Mouse (Mus musculus): Measurements from ENCODE around the gene Maats1. TPM values are rescaled to one million over a fixed set of nuclear protein-coding genes. Genes with fewer than 3 reads are reported as not detected.
A peak's percentile ranks its signal among the peaks of the same experiment; 100 is the strongest.

The Maats1 gene
- polyA plus RNA-seq, 2 experiments from 2014 or later: 0.61 TPM; not detected in 1

- ATAC-seq: no peak
These were observed 28.9 kb upstream of the Maats1 start for GRCm38 (mm10) chr16:38370633-38371374.

GRCm38 (mm10) chr16:38369992-38370484, 28.1 kb upstream of the Maats1 start:
- no peak for ATAC-seq

DNA sequence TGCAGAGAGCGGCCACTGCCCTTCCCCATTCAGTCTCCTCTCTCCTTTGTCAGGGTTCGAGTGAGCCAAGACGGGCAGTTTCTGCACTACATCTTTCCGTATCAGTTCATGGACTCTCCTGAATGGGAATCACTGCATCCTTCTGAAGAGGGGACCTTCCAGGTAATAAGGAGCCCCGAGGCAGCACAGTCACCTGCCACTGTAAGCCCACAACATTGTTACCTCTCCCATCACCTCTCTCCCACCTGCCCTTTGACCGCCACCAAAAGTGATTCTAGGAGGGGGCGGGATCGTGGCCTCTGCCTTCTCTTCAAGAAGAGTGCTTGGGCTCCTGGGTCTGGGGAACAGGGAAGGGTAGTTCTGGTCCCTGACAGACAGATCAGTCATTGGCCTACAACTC, 27.5 kb upstream of the Maats1 start:
- no peak for ATAC-seq

GRCm38 (mm10) chr16:38369000-38369399, 27.1 kb upstream of the Maats1 start:
- ATAC-seq: no peak

GRCm38 (mm10) chr16:38368336-38368735, 26.4 kb upstream of the Maats1 start:
- ATAC-seq: no peak

GRCm38 (mm10) chr16:38366231-38366630, 24.3 kb upstream of the Maats1 start:
- no peak for ATAC-seq

DNA sequence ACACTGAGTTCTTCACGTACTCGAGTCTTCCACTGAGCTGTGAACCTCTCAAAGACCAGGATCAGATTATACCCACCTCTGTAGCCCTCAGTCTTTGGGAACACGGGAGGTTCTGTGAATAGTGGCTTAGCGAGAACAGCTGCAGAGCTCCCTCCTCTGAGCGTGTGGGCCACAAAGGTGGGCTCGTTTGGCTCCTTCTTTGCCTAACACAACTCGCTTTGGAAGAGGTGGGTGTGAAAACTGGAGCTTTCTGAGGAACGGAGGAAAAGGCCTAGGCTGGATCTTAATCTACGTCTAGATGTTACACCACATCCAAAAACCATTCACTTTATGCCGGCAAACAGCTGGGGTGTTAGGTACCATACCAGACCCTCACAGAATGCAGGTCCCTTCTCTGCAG, 23.4 kb upstream of the Maats1 start:
- no peak for ATAC-seq

DNA sequence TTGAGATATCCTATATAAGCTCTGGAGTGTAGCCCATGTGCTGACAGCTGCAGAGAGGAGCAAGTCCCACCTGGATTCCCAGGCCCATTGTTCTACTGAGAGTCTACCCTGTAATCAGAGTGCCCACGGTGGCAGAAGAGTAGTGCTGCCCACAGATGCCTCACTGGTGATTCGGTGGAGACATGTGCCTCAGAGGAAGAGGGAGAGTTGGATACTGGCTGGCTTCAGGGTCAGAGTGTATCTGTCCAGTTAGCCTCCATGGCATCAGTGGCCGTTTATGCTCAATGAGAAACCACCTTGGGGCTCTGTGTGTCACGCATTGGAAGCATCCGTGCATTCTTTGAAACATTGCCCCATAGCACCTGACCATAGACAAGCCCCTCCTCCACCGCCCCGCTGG, 21.7 kb upstream of the Maats1 start:
- ATAC-seq: no peak

DNA sequence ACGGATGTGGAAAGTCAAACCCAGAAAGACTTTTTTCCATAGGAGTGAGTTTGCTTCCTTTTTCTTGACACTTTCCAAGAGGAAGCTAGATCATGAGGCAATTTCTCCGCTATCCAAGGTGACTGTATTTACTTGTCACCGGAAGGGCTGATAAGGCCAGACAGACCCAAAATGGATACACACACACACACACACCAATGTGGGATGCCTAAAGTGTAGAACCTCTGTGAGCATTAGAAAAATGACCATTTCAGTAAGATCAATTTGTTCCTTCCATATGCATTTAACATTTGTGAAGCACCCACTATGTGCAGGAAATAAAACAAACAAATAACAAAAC, 21.3 kb upstream of the Maats1 start:
- ATAC-seq: no peak

- ATAC-seq: no peak
These were observed 20.7 kb upstream of the Maats1 start for GRCm38 (mm10) chr16:38362493-38363255.

DNA sequence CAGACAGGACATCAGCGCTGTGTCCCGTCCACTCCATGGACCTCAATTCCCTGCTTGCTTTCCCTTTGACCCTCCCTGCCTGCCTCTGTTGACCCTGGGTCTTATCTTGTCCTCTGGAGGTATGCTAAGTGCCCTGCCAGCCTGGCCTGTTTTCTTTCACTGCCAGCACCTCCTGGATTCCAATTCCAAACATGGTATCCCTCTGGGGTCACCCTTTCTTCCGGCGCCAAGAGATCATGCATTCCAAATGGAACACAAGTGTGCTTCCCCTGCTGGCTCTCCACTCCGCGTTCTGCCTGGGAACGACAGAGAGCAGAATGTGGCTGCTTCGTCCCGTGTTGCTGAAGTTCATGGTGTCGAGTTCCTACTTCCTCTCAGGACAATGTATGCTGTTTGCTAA, 20.0 kb upstream of the Maats1 start, which contains the start of gene Popdc2:
TSS of gene Popdc2 (plus strand) at position 277 of the 400 bp plus-strand sequence.
- no peak for ATAC-seq

DNA sequence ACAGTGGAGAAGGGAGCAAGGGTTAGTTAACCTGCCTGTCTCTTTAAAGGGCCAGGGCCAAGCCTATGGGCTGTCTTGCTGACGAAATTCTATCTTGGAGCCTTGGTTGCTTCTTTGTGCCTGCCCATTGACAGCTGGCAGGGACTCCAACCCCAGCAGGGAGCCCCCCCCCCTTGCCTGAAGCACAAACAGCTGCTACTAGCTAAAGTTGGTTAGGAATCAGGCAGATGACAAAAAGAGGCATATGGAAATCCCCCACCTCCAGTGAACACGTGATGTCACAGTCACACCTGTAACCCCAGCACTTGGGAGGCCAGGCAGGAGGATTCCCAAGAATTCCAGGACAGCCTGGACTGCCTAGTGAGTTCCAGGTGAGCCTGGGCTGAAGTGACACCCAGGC, 18.4 kb upstream of the Maats1 start:
- ATAC-seq: peak; percentile 50

DNA sequence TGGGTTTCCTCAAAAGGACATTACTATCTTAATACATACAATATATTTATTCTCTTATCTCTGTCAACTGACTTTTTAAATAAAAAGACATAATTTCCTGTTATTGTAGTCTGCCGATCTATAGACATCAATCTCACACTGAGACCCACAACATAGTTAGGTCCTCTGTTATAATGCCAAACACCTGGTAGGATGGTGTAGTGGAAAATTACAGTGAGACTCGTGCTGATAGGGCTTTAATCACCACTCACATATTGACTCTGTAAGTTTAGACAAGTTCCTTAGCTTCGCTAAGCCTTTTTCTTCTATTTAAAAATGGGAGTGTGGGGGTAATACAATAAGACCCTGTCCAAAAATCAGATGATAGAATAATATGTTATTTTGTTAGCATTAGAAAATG, 17.9 kb upstream of the Maats1 start:
- no peak for ATAC-seq

DNA sequence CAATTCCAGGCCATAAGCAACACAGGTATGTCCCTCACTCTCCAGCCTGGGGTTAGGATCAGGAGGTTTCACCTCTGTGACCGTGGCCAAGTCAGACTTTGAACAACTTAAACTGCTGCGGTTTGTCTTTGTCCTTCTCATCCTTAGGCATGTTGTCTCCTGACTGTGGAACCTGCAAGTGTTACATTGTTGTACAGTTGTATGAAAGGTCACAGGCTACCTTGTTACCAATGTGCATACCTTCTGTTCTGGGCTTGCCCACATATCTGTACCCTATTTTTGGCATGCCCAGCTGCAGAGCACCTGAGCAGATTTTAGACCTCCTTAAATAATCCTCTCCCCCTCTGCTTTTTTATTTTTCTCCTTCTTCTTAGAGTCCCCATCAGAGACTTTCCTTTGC, 17.3 kb upstream of the Maats1 start:
- ATAC-seq: no peak

- no peak for ATAC-seq
These were observed 16.4 kb upstream of the Maats1 start for GRCm38 (mm10) chr16:38358256-38358812.

DNA sequence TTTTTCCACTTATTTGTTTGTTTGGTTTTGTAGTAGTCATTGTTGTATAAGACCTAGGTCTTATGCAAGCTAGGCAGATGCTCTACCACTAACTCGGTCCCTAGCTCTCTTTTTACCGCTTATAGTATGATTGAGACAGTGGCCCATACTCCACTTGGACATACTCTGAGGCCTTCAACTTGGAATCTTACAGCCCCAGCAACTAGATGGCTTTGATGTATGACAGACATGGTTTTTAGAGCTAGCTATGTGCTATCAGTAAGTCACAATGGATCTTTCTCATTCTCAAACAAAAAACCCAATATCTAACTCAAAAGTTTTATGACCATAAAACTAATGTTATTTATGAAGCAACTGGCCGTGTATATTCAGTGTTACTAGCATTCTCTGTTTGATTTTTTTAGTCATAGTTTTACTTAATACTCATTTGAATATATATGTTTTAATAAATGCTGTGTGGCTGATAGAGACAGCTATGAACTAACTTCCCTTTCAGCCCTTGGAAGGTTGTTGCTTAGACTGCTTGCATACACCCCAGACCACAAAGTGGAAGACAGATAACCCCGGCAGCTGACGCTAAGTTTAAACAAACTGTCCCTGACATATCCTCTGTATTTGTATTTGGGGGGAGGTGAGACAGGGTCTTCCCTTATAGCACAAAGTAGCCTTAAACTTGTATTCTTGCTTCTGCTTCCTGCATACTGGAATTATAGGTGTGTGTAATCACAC, 12.4 kb upstream of the Maats1 start:
- no peak for ATAC-seq

GRCm38 (mm10) chr16:38353642-38354041, 11.7 kb upstream of the Maats1 start:
- peak; percentile 60 for ATAC-seq

DNA sequence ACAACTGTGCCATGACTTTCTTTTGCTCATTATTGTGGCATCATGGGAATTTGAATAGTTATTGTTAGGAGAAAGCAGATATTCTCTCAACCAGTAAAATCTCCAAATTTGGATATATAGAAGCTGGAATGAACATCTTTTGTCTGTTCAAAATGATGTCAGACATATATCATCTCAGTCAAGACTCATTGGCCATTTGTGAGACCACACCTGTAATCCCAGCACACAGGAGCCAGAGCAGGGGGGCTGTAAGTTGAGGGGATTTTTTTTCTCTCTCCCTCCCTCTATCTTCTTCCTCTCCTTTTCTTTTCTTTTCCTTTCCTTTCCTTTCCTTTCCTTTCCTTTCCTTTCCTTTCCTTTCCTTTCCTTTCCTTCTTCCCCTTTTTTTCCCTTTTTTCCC, 10.9 kb upstream of the Maats1 start:
- ATAC-seq: peak; percentile 59

DNA sequence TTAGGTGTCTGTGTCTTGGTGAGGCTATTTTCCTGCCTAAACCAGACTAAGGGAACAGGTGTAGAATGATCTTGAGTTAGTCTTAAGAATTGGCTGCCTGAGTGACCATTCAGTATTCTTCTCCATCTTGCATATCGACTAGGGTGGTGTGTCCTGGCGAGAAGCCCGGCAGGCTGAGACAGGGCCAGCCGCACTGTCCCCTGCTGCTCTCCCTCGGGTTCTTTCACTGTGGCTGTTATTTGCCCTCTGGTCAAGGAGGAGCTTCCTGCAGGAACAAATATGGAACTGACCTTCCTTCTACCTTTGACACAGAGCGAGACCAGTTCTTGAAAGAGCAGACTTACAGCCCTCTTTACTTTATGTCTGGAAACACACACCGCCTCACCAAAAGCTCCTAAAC, 10.1 kb upstream of the Maats1 start:
- no peak for ATAC-seq

DNA sequence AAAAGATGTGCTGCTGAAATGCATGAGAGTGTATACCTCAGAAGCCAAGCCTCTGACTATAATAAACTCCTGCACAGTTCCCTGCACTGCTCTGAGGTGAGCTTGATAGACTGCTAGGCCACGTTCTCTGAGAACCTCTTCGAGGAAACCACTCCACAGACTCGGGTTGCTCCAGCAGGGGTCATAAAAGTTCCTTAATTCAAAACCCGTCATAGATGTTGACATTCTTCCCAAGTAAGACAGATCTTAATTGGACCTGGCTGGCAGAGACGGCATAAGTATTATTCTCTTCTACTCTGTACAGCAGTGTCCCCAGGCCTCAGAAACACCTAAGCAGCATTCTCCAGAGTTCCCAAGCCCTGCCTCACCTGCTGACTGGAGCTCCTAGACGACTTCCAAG, 9.0 kb upstream of the Maats1 start:
- ATAC-seq: no peak

GRCm38 (mm10) chr16:38350361-38350855, 8.5 kb upstream of the Maats1 start:
- ATAC-seq: no peak

DNA sequence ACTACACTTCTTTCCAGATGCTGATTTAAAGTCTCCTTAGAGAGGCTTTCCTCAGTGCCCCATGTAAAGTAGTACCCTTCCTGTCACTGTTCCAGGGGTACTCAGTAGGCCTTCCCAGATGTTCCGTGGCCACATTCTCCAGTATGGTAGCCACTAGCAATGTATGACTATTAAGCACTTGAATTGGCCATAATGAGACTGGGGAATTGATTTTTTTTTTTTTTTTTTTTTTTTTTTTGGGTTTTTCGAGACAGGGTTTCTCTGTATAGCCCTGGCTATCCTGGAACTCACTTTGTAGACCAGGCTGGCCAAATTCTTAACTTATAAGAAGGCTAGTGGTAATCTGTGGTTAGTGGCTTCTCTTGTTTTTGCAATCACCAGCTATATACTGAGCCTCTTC, 7.9 kb upstream of the Maats1 start:
- ATAC-seq: no peak

- no peak for ATAC-seq
These were observed 6.3 kb upstream of the Maats1 start for GRCm38 (mm10) chr16:38348217-38348761.
